Mouse (Mus musculus) heart, embryonic 10.5 days (tissue): ENCODE data around the gene Nme6. TPM values are rescaled to one million over a fixed set of nuclear protein-coding genes. Genes with fewer than 3 reads are reported as not detected.
"Not testable (repeated sequence)": the region's sequence is repeated elsewhere in the genome, so short reads cannot be mapped to it uniquely, and the experiment has no call there.

Experiments
- DNase-seq: peaks from one replicate; pipeline ENCODE4 v3.0.0-alpha.2; 2017; ENCODE audit warnings: low spot score
- H3K27ac ChIP-seq: fragments of 300-500 bp; sonication (generic); 2 replicates; pipeline ENCODE4 v1.5.1; 2016; ENCODE audit warnings: mild to moderate bottlenecking
- H3K27me3 ChIP-seq: fragments of 300-500 bp; sonication (generic); 2 replicates; pipeline ENCODE4 v1.6.1; 2016; ENCODE audit warnings: mild to moderate bottlenecking; ENCODE audit not compliant: poor library complexity, insufficient read depth, severe bottlenecking
- H3K36me3 ChIP-seq: fragments of 300-500 bp; sonication (generic); 2 replicates; pipeline ENCODE4 v1.6.1; 2016; ENCODE audit warnings: mild to moderate bottlenecking, moderate library complexity
- H3K4me1 ChIP-seq: fragments of 300-500 bp; sonication (generic); 2 replicates; pipeline ENCODE4 v1.6.1; 2016; ENCODE audit warnings: mild to moderate bottlenecking
- H3K4me3 ChIP-seq: fragments of 300-500 bp; sonication (generic); 2 replicates; pipeline ENCODE4 v1.5.1; 2016; ENCODE audit warnings: mild to moderate bottlenecking, moderate library complexity
- H3K9me3 ChIP-seq: fragments of 300-500 bp; sonication (generic); 2 replicates; pipeline ENCODE4 v1.6.1; 2016; ENCODE audit warnings: mild to moderate bottlenecking, moderate library complexity
- WGBS: fragments of 180-500 bp; shearing (Covaris S2); methylation state at CpG from one replicate; pipeline ENCODE4 v1.1.7; 2016; 5-methylcytosine and 5-hydroxymethylcytosine counted together
- polyA plus RNA-seq: library from polyadenylated mRNA; unstranded; fragments of >200 nt; fragmentation: Nextera tagmentation; extraction: Ambion mirVana; gene quantifications from 2 replicates; pipeline ENCODE4 v1.2.1, GENCODE M21; 2016

Gene Nme6
- 84.4 and 93.4 TPM in 2 replicates for polyA plus RNA-seq

DNA sequence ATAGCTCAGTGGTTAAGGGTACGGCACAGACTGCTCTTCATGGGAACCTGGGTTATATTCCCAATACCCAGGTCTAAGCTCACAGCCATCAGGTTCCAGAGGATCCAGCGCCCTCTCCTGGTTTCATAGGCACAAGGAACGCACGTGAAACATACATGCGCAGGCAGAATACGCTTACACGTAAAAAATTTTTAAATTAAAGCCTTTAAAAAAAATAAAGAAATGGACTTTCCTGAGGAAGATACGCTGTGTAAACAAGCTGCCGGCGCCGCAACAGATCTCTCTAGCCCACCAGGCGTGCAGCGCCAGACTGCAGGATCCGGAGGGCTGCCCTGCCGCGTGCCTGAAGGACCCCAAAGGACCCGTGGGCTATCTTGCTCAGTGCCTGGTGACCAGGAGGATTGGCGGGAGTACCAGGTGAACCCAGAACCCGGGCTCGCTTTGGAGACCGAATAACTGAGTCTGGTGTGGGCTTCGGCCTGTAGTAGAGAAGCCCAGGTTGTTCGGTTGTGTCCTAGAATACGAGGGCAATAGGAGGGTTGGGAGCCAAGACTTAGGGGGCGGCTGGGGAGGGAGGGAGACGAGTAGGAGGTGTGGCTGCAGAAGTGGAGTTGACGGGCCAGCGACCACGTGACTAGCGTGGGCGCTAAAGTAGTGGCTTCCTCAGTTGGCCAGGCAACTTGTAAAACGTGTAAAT, at the start of gene Nme6:
Gene Nme6, plus strand, starts transcription at position 359 of the 697 bp plus-strand sequence.
- WGBS, result under 1% methylated on average over 32 of the region's 32 CpGs

DNA sequence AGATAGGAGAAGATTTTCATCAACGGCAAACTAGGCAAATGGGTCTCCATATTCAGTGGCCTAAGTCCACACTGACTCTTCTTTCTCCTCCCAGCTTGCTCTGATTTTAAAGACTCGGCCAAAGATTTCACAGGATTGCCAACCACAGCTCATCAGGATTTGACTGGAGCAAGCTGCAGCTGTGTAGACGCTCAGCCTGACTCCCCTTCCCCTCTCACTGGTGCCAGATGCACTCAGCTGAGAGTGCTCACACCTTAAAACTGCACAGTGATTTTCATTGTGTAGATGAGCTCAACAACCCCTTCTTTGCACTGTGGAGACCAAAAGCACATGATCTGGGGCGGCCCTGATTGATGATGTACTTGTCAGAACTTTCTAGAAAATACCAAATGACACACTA, 42.0 kb upstream of the Nme6 start, which contains the start of gene Fbxw27:
Gene Fbxw27, minus strand, starts transcription at position 101 of the 400 bp plus-strand sequence.
- WGBS, result 76% methylated on average over 4 of the region's 4 CpGs
- H3K27ac ChIP-seq, H3K4me1 ChIP-seq, DNase-seq, H3K36me3 ChIP-seq, H3K4me3 ChIP-seq, H3K9me3 ChIP-seq, H3K27me3 ChIP-seq: not testable (repeated sequence)

More for the DNA sequence above, at the start of gene Nme6:
- peak; percentile 96 for DNase-seq
- peaks cover 32% of the 10 kb centered on the region for H3K36me3 ChIP-seq
- no peaks in the 10 kb centered on the region for H3K27me3 ChIP-seq
- peak within 1 kb of the TSS; percentile 76 for H3K4me3 ChIP-seq
- H3K27ac ChIP-seq, result peak within 1 kb of the TSS; percentile 93
- no peaks in the 10 kb centered on the region for H3K9me3 ChIP-seq
- peaks cover 6% of the 10 kb centered on the region for H3K4me1 ChIP-seq

- Histone ChIP-seq H3K4me1 (no peaks in the 10 kb centered on the region), H3K4me3 (no peak overlapping the region), H3K27ac (no peak overlapping the region), H3K36me3 (no peaks in the 10 kb centered on the region), H3K27me3 (no peaks in the 10 kb centered on the region), H3K9me3 (no peaks in the 10 kb centered on the region)
- WGBS, result 88% methylated on average over 2 of the region's 2 CpGs
- DNase-seq, result no peak
Measured at GRCm38 (mm10) chr9:109795221-109795620, 37.3 kb upstream of the Nme6 start.

DNA sequence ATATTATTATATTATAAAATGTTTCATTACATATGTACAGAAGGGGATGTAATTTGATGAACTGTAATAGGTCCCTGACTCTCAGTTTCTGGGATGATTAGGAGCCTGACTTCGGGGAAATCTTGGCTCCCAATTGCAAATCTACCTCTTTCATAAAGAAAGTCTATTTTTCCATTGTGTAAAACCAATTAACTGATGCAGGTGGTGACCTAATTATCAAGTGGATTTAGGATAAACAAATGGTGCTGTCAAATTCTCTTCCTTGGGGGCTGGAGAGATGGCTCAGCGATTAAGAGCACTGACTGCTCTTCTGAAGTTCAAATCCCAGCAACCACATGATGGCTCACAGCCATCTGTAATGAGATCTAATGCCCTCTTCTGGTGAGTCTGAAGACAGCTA, 36.7 kb upstream of the Nme6 start:
- WGBS, result 77% methylated on average over 2 of the region's 2 CpGs
- no peak overlapping the region for H3K27ac ChIP-seq
- H3K9me3 ChIP-seq, result no peaks in the 10 kb centered on the region
- no peaks in the 10 kb centered on the region for H3K27me3 ChIP-seq
- no peaks in the 10 kb centered on the region for H3K36me3 ChIP-seq
- H3K4me1 ChIP-seq, result no peaks in the 10 kb centered on the region
- DNase-seq, result no peak
- no peak overlapping the region for H3K4me3 ChIP-seq

DNA sequence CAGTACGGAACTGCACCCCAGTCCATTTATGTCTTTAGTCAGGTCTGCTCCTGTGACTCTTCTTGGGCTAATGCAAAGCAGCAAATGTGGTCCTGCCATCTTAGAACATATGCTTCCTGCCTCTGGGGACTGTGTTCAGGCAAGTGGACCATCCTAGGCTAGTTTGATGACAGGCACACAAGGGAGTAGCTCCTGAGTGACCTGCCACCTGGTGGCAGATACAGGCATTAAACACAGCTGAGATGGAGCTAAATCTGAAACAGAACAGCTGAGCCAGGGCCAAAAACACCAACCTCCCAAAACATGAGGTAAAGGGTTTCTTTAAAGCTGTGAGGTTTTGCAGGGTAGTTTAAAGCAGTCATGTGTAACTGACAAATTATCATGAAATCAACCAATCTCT, 34.5 kb upstream of the Nme6 start:
- Histone ChIP-seq H3K9me3 (no peaks in the 10 kb centered on the region), H3K27me3 (no peaks in the 10 kb centered on the region), H3K36me3 (no peaks in the 10 kb centered on the region), H3K27ac (no peak overlapping the region), H3K4me1 (no peaks in the 10 kb centered on the region), H3K4me3 (no peak overlapping the region)
- 81% methylated on average over 1 of the region's 1 CpGs for WGBS
- DNase-seq, result no peak

DNA sequence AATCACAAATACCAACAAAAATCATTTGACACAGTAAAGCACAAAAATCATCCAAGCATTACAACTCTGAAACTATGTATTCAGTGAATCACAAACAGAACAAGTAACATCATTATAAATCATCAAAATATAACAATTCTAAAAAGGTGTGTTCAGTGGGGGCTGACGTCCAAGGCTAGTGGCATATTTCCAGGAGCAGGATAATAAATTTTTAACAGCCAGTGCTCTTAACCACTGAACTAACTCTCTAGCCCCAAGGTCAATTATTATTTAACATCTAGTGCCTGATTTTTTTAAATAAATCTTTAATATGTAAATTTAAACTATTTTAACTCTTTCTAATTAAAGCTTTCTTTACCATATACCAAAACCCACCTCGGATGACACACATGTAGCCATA, 27.0 kb upstream of the Nme6 start:
- H3K27me3 ChIP-seq, H3K4me1 ChIP-seq, H3K4me3 ChIP-seq, H3K36me3 ChIP-seq, DNase-seq, H3K9me3 ChIP-seq, H3K27ac ChIP-seq: not testable (repeated sequence)
- WGBS, result 76% methylated on average over 2 of the region's 2 CpGs

GRCm38 (mm10) chr9:109806260-109806659, 26.3 kb upstream of the Nme6 start:
- Histone ChIP-seq H3K4me1 (no peaks in the 10 kb centered on the region), H3K36me3 (no peaks in the 10 kb centered on the region), H3K27ac (no peak overlapping the region), H3K9me3 (no peaks in the 10 kb centered on the region), H3K27me3 (no peaks in the 10 kb centered on the region), H3K4me3 (no peak overlapping the region)
- no peak for DNase-seq
- 39% methylated on average over 1 of the region's 1 CpGs for WGBS

DNA sequence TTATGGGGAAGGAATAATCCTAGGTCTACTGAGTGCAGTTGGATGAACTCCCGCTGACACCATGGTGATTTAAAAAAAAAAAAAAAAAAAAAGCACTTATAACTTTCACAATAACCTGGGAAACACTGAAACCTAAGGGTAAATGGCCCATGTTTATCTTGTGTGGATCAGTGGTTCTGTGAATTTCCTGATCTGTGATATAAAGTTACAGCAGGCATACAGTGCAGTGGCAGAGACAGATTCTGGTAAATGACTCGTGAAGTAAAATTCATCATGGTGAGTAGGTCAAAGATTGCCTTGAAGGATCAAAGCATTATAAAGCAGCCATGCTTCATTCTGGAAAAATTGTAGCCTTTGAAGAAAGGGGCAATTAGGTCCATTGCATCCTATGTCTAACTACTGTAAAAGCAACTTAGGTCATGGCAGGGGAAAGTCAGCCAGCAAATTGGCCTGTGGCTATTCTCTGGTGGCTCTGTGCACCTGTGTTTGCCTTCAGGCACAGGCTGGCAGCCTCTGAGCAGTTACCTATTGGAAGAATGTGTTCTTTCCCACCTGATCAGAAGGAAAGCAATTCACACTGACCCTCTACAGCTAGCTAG, 25.8 kb upstream of the Nme6 start:
- Histone ChIP-seq H3K27ac (no peak overlapping the region), H3K4me3 (no peak overlapping the region), H3K4me1 (no peaks in the 10 kb centered on the region), H3K27me3 (no peaks in the 10 kb centered on the region), H3K9me3 (no peaks in the 10 kb centered on the region), H3K36me3 (no peaks in the 10 kb centered on the region)
- WGBS, result 73% methylated on average over 2 of the region's 2 CpGs
- no peak for DNase-seq

GRCm38 (mm10) chr9:109807898-109808297, 24.7 kb upstream of the Nme6 start:
- Histone ChIP-seq H3K27ac (no peak overlapping the region), H3K4me1 (no peaks in the 10 kb centered on the region), H3K4me3 (no peak overlapping the region), H3K36me3 (no peaks in the 10 kb centered on the region), H3K9me3 (no peaks in the 10 kb centered on the region), H3K27me3 (no peaks in the 10 kb centered on the region)
- 48% methylated on average over 3 of the region's 3 CpGs for WGBS
- DNase-seq, result no peak

DNA sequence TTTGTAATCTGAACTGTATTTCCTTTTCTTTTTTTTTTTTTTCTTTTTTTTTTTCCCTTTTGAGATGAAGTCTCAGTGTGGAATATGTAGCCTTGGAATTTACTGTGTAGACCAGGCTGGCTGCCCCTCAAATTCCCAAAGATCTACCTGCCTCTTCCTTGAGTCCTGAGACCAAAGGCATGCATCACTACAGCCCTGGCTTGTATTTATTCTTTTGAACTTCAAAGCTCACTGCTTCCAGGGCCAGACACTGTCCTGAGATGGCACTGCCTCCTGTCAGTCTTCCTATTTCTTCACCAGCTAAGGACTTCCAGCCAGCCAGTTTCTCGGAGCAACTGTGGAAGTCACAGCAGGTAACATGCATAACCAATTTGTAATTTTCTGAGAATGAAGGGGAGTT, 20.6 kb upstream of the Nme6 start, which contains the start of gene Spink8:
Gene Spink8, plus strand, starts transcription at position 301 of the 400 bp plus-strand sequence.
- no peak for DNase-seq
- Histone ChIP-seq H3K27ac (no peak within 1 kb of the TSS; the same call in 1 of the 2 replicates), H3K4me3 (no peak within 1 kb of the TSS), H3K36me3 (no peaks in the 10 kb centered on the region), H3K9me3 (no peaks in the 10 kb centered on the region), H3K27me3 (no peaks in the 10 kb centered on the region), H3K4me1 (peaks cover 5% of the 10 kb centered on the region; the same call in 1 of the 2 replicates)
- 56% methylated on average over 1 of the region's 1 CpGs for WGBS

DNA sequence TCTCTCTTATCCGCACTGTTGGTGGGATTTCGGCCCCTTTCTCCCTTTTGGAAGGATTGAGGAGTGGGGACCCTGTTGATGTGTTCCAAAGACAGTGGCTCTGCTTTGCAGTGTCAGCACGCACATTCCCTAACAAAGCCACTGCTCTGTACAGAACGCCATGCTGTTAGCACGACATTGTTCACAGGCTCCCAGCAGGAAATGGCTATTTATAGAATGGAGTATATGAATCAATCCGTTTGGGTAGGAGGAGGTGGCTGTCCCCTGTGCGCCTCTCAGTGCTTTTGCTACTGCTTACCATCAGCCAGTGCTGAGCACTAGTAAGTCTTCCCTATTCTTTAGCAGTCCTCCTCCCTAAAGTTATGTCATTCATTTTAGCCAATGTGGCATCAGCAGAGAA, 19.1 kb upstream of the Nme6 start:
- Histone ChIP-seq H3K27me3 (no peaks in the 10 kb centered on the region), H3K4me1 (peaks cover 5% of the 10 kb centered on the region; the same call in 1 of the 2 replicates), H3K9me3 (no peaks in the 10 kb centered on the region), H3K36me3 (no peaks in the 10 kb centered on the region), H3K4me3 (no peak overlapping the region), H3K27ac (peak overlapping the region; percentile 30; the same call in 1 of the 2 replicates)
- 42% methylated on average over 7 of the region's 7 CpGs for WGBS
- no peak for DNase-seq

- Histone ChIP-seq H3K4me3 (no peak overlapping the region), H3K27ac (no peak overlapping the region), H3K36me3 (no peaks in the 10 kb centered on the region), H3K27me3 (no peaks in the 10 kb centered on the region), H3K4me1 (peaks cover 5% of the 10 kb centered on the region; the same call in 1 of the 2 replicates), H3K9me3 (no peaks in the 10 kb centered on the region)
- 34% methylated on average over 6 of the region's 6 CpGs for WGBS
- no peak for DNase-seq
Measured at GRCm38 (mm10) chr9:109816341-109816740, 16.2 kb upstream of the Nme6 start.

GRCm38 (mm10) chr9:109825739-109826138, 6.8 kb upstream of the Nme6 start:
- Histone ChIP-seq H3K9me3 (no peaks in the 10 kb centered on the region), H3K36me3 (peaks cover 11% of the 10 kb centered on the region), H3K4me1 (no peaks in the 10 kb centered on the region), H3K4me3 (no peak overlapping the region), H3K27me3 (no peaks in the 10 kb centered on the region), H3K27ac (no peak overlapping the region)
- no peak for DNase-seq
- WGBS, result 41% methylated on average over 4 of the region's 4 CpGs
